Mouse (Mus musculus) brown adipose tissue, adult 24 weeks (tissue): ENCODE data around the gene Dcps. TPM values are rescaled to one million over a fixed set of nuclear protein-coding genes. Genes with fewer than 3 reads are reported as not detected.
"Not testable (repeated sequence)": the region's sequence is repeated elsewhere in the genome, so short reads cannot be mapped to it uniquely, and the experiment has no call there.

Experiments used
- H3K27ac ChIP-seq: fragments of 200-500 bp; replicated peaks from 2 replicates; pipeline ENCODE4 v1.5.1; 2012; ENCODE audit warnings: low read depth, mild to moderate bottlenecking, low read length
- H3K4me1 ChIP-seq: fragments of 200-500 bp; 2 replicates; pipeline ENCODE4 v1.6.1; 2012; ENCODE audit warnings: low read length, mixed read lengths; ENCODE audit not compliant: control insufficient read depth, insufficient read depth, insufficient read length
- H3K4me3 ChIP-seq: fragments of 200-500 bp; 2 replicates; pipeline ENCODE4 v1.5.1; 2012; ENCODE audit warnings: low read depth, mild to moderate bottlenecking, low read length, moderate library complexity; ENCODE audit not compliant: insufficient read depth
- polyA plus RNA-seq: library from polyadenylated mRNA; stranded (reverse); fragments of >200 nt; gene quantifications from 2 replicates; pipeline ENCODE4 v1.2.4, GENCODE M21; 2012; ENCODE audit not compliant: missing spikeins, insufficient read depth, insufficient read length

The Dcps gene
- polyA plus RNA-seq, 1 experiment: 12.6 TPM

DNA sequence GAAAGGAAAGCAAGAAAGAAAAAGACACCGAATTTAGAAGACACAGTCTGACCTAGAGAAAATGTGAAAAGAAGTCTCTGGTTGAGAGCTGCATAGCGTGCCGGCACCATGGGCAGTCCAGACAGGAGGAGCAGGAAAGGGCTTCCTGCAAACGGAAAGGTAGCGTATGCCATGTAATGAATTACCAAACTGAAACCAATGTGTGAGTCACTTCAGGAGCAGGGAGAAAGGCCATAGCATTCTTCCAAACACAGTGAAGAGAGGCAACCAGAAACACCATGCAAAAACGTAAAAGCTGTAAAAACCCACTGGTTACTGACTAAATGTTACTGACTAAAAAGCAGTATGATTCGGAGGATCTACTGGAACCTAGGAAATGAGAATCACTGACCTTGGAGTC, 14.1 kb downstream of the Dcps start:
- no peak overlapping the region for H3K27ac ChIP-seq
- H3K4me1 ChIP-seq: peaks cover 7% of the 10 kb centered on the region; the same call in 1 of the 2 replicates
- H3K4me3 ChIP-seq: no peak overlapping the region

- no peak overlapping the region for H3K27ac ChIP-seq
- no peak overlapping the region for H3K4me3 ChIP-seq
- peaks cover 9% of the 10 kb centered on the region; the same call in 1 of the 2 replicates for H3K4me1 ChIP-seq
Measured at GRCm38 (mm10) chr9:35160662-35161061, 15.2 kb downstream of the Dcps start.

DNA sequence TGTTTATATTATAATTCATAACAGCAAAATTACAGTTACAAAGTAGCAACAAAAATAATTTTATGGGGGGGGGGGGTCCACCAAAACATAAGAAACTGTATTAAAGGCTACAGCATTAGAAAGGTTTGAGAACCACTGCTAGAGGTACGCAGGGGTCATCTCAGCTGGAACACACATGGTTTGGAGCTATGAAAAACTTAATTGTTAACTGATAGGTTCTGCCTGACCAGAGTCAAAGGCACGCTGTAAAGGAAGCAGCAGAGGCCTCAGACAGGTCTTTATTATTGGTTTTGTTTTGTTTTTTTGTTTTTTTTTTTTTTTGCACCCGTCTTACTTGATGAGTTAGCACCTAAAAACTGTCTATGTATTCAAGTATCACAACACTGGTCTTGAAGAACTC, 17.4 kb downstream of the Dcps start:
- no peak overlapping the region for H3K27ac ChIP-seq

DNA sequence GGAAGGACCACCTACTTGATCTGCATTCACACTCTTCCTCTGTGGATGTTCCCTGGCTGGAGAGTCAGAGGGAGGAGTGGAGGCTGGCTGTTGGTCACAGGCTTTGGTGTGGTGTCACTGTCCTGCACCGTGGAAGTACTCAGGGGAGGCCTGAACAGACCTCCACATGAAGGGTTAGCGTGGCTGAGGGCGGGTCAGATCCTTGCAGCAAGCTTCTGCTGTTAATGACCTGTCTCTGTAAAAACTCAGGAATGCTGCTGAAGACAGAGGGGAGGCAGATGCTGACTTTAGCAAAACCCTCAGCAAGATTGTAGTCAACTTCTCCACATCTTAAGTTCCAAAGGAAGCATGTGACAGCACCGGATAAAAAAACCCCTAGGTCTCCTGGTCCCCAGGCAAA, 19.0 kb downstream of the Dcps start:
- peaks cover 6% of the 10 kb centered on the region; the same call in 1 of the 2 replicates for H3K4me1 ChIP-seq
- no peak overlapping the region for H3K4me3 ChIP-seq
- no peak overlapping the region for H3K27ac ChIP-seq

More for the DNA sequence above, 17.4 kb downstream of the Dcps start:
- Histone ChIP-seq H3K4me3 (no peak overlapping the region), H3K4me1 (peaks cover 9% of the 10 kb centered on the region; the same call in 1 of the 2 replicates)

DNA sequence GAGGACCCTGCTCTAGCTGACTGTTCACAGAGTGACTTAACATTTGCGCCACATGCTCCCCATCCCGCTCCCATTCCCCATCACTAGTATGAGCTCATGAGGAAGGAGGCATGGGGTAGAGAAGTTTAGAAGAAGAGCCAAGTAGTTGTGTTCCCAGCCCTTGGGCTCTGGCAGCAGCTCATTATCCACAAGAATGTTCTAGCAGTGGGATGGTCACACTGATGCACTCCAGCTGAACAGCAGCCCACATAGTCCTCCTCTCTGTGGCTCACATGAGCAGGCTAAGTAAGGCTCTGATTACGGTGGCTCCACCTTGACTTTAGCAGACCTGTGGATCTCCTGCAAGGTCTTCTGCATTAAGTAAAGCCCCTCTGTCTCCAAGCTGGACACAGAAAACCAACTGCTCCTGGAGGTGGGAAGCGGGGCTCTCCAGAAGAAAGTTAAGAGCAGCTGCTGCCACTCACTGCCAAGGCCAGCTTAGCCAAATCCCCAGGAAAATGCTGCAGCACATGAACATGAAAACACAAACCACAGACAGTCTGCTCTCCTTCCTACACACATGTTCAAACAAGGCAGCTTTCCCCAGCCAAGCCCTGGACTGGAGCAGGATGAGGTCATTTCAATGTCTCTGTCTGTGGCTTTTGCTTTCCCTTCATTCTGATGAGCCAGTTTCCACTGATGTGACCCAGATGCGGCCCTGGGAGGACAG, 19.7 kb downstream of the Dcps start:
- no peak overlapping the region for H3K4me3 ChIP-seq
- H3K4me1 ChIP-seq: peaks cover 4% of the 10 kb centered on the region; the same call in 1 of the 2 replicates
- H3K27ac ChIP-seq: no peak overlapping the region

- H3K4me3 ChIP-seq: no peak overlapping the region
- H3K27ac ChIP-seq: no peak overlapping the region
- H3K4me1 ChIP-seq: peaks cover 4% of the 10 kb centered on the region; the same call in 1 of the 2 replicates
Measured at GRCm38 (mm10) chr9:35152923-35153322, 22.9 kb downstream of the Dcps start.

GRCm38 (mm10) chr9:35148822-35149221, 27.0 kb downstream of the Dcps start:
- H3K4me3 ChIP-seq, H3K4me1 ChIP-seq: not testable (repeated sequence)

GRCm38 (mm10) chr9:35147261-35147660, 28.6 kb downstream of the Dcps start:
- not testable (repeated sequence) for H3K27ac ChIP-seq, H3K4me1 ChIP-seq, H3K4me3 ChIP-seq

More at GRCm38 (mm10) chr9:35148822-35149221, 27.0 kb downstream of the Dcps start:
- not testable (repeated sequence) for H3K27ac ChIP-seq

- H3K4me3 ChIP-seq: no peak overlapping the region
- H3K27ac ChIP-seq: no peak overlapping the region
- no peaks in the 10 kb centered on the region for H3K4me1 ChIP-seq
Measured at GRCm38 (mm10) chr9:35145829-35146228, 30.0 kb downstream of the Dcps start.

- Histone ChIP-seq H3K4me3 (no peak overlapping the region), H3K27ac (no peak overlapping the region), H3K4me1 (no peaks in the 10 kb centered on the region)
Measured at GRCm38 (mm10) chr9:35145118-35145517, 30.7 kb downstream of the Dcps start.

DNA sequence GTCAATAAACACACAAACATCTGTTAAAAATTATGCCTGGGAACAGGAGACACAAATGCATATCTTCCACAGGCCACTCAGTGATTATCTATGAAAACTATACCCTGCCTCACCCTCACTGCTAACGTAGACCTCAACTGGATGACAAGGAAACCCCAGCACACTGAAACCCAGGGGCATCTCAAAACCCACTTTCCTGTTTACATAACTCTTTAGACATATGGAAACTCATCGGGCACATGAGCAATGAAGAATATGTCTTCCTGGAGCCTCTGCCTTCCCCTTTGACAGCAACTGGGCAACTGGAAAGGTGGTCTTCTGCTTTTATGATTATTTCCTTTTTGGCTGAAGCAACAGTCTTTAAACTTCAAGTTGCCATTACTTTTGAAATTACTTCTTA, 33.6 kb downstream of the Dcps start:
- Histone ChIP-seq H3K4me3 (no peak overlapping the region), H3K4me1 (peaks cover 5% of the 10 kb centered on the region; the same call in 1 of the 2 replicates), H3K27ac (no peak overlapping the region)

GRCm38 (mm10) chr9:35139231-35139744, 36.6 kb downstream of the Dcps start:
- H3K4me1 ChIP-seq: peaks cover 8% of the 10 kb centered on the region
- no peak overlapping the region for H3K27ac ChIP-seq
- no peak overlapping the region for H3K4me3 ChIP-seq

- H3K4me3 ChIP-seq: no peak overlapping the region
- H3K4me1 ChIP-seq: peaks cover 8% of the 10 kb centered on the region
- peak overlapping the region; percentile 73 for H3K27ac ChIP-seq
Measured at GRCm38 (mm10) chr9:35138029-35138428, 37.8 kb downstream of the Dcps start.

- Histone ChIP-seq H3K4me3 (no peak overlapping the region), H3K4me1 (peaks cover 13% of the 10 kb centered on the region), H3K27ac (no peak overlapping the region)
Measured at GRCm38 (mm10) chr9:35135575-35135974, 40.3 kb downstream of the Dcps start.

GRCm38 (mm10) chr9:35131637-35132397, 44.0 kb downstream of the Dcps start:
- no peak overlapping the region for H3K27ac ChIP-seq
- H3K4me3 ChIP-seq: no peak overlapping the region
- peaks cover 21% of the 10 kb centered on the region for H3K4me1 ChIP-seq
